Mouse (Mus musculus) spleen, postnatal 14 days (tissue): ENCODE measurements around the gene Gm15446.
"Not testable (repeated sequence)": the region's sequence is repeated elsewhere in the genome, so short reads cannot be mapped to it uniquely, and the experiment has no call there.

ENCODE experiments used
- DNase-seq, 2 experiments: peaks; one replicate each; pipeline ENCODE4 v3.0.0; 2021 to 2022; ENCODE audit warnings: low spot score in 2 of 2

The Gm15446 gene

GRCm38 (mm10) chr5:109923261-109924071, at the start of gene Gm15446:
Gene Gm15446 (plus strand): TSS chr5:109923400.
- peak; percentile 70 to 78 for DNase-seq

- not testable (repeated sequence) for DNase-seq
Observed at GRCm38 (mm10) chr5:109924129-109924528, 929 bp downstream of the Gm15446 start.

- DNase-seq, result no peak
Observed at GRCm38 (mm10) chr5:109924936-109925335, 1.7 kb downstream of the Gm15446 start.

GRCm38 (mm10) chr5:109950281-109950680, 27.1 kb downstream of the Gm15446 start:
- no peak for DNase-seq

GRCm38 (mm10) chr5:109980743-109981142, 57.5 kb downstream of the Gm15446 start:
- DNase-seq, result not testable (repeated sequence)
